Mouse (Mus musculus) lung, embryonic 16.5 days (tissue): Measurements from ENCODE around the gene Ccdc106. TPM values are rescaled to one million over a fixed set of nuclear protein-coding genes. Genes with fewer than 3 reads are reported as not detected.
A peak's percentile ranks its signal among the peaks of the same experiment; 100 is the strongest.

Source experiments
- ATAC-seq: fragments of 200-750 bp; cut with Nextera tagmentation; 2 replicates; pipeline ENCODE4 v1.8.0; 2017; ENCODE audit warnings: low read depth, mild to moderate bottlenecking, moderate library complexity
- H3K27ac ChIP-seq: fragments of 300-500 bp; sonication (generic); 2 replicates; pipeline ENCODE4 v1.5.1; 2014; ENCODE audit warnings: mild to moderate bottlenecking, control low read depth, low read length
- H3K27me3 ChIP-seq: fragments of 300-500 bp; sonication (generic); 2 replicates; pipeline ENCODE4 v1.6.1; 2014; ENCODE audit warnings: low read depth, low read length, mixed read lengths; ENCODE audit not compliant: control insufficient read depth, insufficient read depth
- H3K36me3 ChIP-seq: fragments of 300-500 bp; sonication (generic); 2 replicates; pipeline ENCODE4 v1.6.1; 2014; ENCODE audit warnings: low read length; ENCODE audit not compliant: control insufficient read depth, insufficient read depth
- H3K4me1 ChIP-seq: fragments of 300-500 bp; sonication (generic); replicated peaks from 2 replicates; pipeline ENCODE4 v1.6.1; 2014; ENCODE audit warnings: low read length, mixed read lengths; ENCODE audit not compliant: control insufficient read depth, insufficient read depth
- H3K4me2 ChIP-seq: fragments of 300-500 bp; sonication (generic); 2 replicates; pipeline ENCODE4 v1.6.1; 2014; ENCODE audit warnings: low read depth, low read length, control low read depth
- H3K4me3 ChIP-seq: fragments of 300-500 bp; sonication (generic); 2 replicates; pipeline ENCODE4 v1.5.1; 2014; ENCODE audit warnings: mild to moderate bottlenecking, low read length, control low read depth
- H3K9ac ChIP-seq: fragments of 300-500 bp; sonication (generic); 2 replicates; pipeline ENCODE4 v1.6.1; 2014; ENCODE audit warnings: low read length, control low read depth
- H3K9me3 ChIP-seq: fragments of 300-500 bp; sonication (generic); 2 replicates; pipeline ENCODE4 v1.6.1; 2016; ENCODE audit warnings: low read length; ENCODE audit not compliant: control insufficient read depth
- WGBS: fragments of 180-500 bp; shearing (Covaris S2); extraction: QIAGEN DNeasy Blood & Tissue Kit; methylation state at CpG from one replicate; pipeline ENCODE4 v1.1.7; 2014; 5-methylcytosine and 5-hydroxymethylcytosine counted together
- polyA plus RNA-seq: library from polyadenylated mRNA; unstranded; fragments of >200 nt; fragmentation: Nextera tagmentation; extraction: Ambion mirVana; gene quantifications from 2 replicates; pipeline ENCODE4 v1.2.1, GENCODE M21; 2015

The Ccdc106 gene
- polyA plus RNA-seq = 5.3 and 5.5 TPM in 2 replicates

DNA sequence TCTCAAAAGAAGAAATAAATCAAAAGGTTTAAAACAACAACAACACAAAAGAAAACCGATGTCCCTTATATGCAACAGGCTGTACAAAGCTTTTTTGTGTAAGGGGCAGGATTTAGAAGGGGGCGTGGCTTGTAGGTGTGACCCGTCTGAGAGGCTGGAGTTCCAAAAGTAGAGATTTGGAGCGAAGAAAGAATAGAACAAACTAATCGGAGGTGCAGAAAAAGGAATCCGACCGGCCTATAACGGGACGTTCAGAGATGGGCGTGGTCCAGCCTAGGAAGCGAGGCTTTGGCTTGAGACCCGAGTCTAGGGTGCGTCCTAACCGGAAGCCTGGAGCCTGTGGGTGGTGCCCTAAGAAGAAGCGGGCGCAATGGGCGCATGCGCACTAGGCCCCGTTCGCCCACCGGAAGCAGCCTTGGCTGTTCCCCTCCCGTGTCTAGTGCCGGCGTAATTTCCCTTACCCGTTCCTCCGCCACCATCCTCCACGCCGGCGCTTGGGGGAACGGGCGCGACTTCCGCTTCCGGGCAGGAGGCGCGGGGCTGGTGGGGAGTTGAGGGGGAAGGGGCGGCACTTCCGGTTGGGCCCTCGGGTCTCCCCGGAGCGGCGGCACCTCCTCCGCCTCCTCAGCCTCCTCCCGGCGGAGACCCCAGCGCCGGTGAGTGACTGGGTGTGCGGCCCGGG, at the start of gene Ccdc106, which contains the start of gene Zfp865:
Gene Ccdc106, plus strand, starts transcription at position 554 of the 682 bp plus-strand sequence.
Gene Zfp865, plus strand, starts transcription at position 377 of the 682 bp plus-strand sequence.
- peak; percentile 92 for ATAC-seq
- peak within 1 kb of the TSS; percentile 97 for H3K27ac ChIP-seq
- peaks cover 20% of the 10 kb centered on the region for H3K36me3 ChIP-seq

DNA sequence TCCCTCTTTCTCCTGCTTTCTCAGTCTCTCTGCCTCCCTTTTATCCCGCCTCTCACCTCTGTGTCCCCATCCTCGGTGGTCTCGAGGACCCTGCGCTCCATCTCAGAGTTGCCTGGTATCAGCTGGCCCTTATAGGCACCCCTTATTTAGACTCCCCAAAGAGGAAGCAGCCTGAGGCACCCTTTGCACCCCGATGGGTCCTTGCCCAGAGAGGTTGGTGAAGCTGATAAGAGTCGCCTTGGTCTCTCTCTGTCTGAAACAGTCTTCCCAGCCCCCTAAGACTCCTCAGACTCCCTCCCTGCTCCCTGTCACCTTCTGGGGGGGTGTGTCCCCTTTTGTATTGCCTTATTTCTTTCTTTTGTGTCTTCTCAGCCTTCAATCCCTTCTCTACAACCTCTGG, 49.3 kb upstream of the Ccdc106 start, which contains the start of gene Sbk3:
Gene Sbk3, minus strand, starts transcription at position 101 of the 400 bp plus-strand sequence.
- Histone ChIP-seq H3K36me3 (no peaks in the 10 kb centered on the region), H3K27me3 (no peaks in the 10 kb centered on the region), H3K4me3 (no peak within 1 kb of the TSS), H3K27ac (peak within 1 kb of the TSS; percentile 76), H3K9me3 (no peaks in the 10 kb centered on the region), H3K4me1 (peaks cover 3% of the 10 kb centered on the region; the same call in 1 of the 2 replicates), H3K9ac (no peak within 1 kb of the TSS), H3K4me2 (no peak within 1 kb of the TSS)
- ATAC-seq = 0 out of 2 replicates have a peak, but pooled peaks have one; percentile 2
- 44% methylated on average over 6 of the region's 6 CpGs for WGBS

More for the DNA sequence above, at the start of gene Ccdc106, which contains the start of gene Zfp865:
- Histone ChIP-seq H3K4me1 (peaks cover 12% of the 10 kb centered on the region), H3K4me2 (peak within 1 kb of the TSS; percentile 57), H3K9me3 (no peaks in the 10 kb centered on the region), H3K27me3 (no peaks in the 10 kb centered on the region), H3K9ac (peak within 1 kb of the TSS; percentile 96), H3K4me3 (peak within 1 kb of the TSS; percentile 76)
- under 1% methylated on average over 38 of the region's 49 CpGs for whole genome bisulfite sequencing

DNA sequence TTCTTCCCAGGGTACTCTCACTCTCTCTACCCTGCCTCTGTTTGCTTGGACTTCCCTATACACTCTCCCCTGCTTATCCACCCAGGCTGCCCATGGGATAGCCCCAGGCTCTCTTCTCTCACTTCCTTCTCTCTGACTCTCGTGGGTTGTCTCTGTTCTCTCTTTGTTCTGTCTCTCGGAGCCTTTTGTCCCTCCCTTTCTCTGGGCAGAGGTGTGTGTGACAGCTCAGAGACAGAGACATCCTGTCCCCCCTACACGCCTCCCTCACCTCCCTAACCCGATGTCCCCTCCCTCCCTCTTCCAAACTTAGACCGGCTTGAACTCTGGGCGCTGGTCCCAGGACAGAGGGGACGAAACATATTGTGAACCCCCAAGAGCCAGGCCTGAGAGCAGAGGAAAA, 48.6 kb upstream of the Ccdc106 start:
- Histone ChIP-seq H3K27ac (peak overlapping the region; percentile 76), H3K9ac (no peak overlapping the region), H3K36me3 (no peaks in the 10 kb centered on the region), H3K27me3 (no peaks in the 10 kb centered on the region), H3K4me2 (no peak overlapping the region), H3K4me1 (peaks cover 3% of the 10 kb centered on the region; the same call in 1 of the 2 replicates), H3K9me3 (no peaks in the 10 kb centered on the region), H3K4me3 (no peak overlapping the region)
- 13% methylated on average over 7 of the region's 7 CpGs for WGBS
- ATAC-seq = peak; percentile 90

DNA sequence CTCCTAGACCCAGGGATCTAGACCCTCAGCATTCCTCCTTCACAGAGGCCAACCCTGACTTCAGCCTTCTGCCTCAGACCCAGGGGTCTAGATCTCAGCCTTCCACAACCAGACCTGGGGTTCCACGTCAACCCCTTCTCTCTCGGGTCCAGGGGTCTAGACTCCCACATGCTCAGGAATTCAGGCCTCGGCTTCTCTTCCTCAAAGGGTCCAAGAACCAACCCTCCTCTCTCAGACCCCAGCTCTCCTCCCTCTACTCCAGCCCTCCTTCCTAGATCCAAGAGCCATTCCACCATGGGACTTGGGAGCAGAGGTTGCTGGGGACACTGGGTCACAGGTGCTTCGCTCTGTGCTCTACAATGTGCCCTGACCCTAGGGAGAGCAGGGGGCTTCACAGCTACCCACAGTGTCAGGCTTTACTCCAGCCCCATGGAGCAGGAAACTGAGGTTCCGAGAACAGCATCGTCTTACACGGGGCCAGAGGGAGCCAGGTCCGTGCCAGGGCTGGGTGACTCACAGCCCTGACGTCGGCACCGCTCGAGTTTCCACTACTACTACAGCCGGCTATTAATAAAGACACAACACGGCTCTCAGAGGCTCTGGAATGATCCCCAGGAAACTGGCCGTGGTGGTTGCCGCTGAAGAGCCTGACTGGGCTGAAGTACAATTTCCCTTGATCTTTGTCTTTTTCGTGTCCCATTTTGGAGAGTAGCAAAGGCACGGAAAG, 47.9 kb upstream of the Ccdc106 start:
- Histone ChIP-seq H3K9ac (no peak overlapping the region), H3K4me1 (peaks cover 3% of the 10 kb centered on the region; the same call in 1 of the 2 replicates), H3K4me3 (no peak overlapping the region), H3K9me3 (no peaks in the 10 kb centered on the region), H3K27ac (peak overlapping the region; percentile 76), H3K4me2 (no peak overlapping the region), H3K27me3 (no peaks in the 10 kb centered on the region), H3K36me3 (no peaks in the 10 kb centered on the region)
- ATAC-seq = peak; percentile 32; the same call in 1 of the 2 replicates
- WGBS = 60% methylated on average over 18 of the region's 18 CpGs

DNA sequence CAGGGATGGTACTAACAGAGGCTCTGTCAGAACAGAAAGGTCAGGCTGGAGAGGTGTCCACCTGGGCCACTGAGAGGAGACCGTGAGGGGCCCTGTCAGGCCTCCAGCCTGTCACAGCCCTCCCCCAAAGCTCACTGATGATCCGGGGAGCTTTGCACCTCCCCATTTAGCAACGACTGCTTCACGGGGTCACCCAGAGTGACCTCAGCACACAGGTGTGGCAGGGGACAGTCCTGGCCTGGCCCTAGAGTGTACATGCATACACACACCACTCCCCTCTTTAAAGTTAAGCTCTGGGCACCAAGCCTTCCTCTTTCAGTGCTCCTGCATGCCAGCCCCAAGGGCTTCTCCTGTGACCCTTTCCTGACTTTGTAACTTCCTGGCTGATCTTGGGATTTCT, 44.9 kb upstream of the Ccdc106 start:
- H3K9ac ChIP-seq = no peak overlapping the region
- H3K27ac ChIP-seq = no peak overlapping the region
- H3K4me2 ChIP-seq = no peak overlapping the region
- WGBS = 39% methylated on average over 4 of the region's 4 CpGs
- no peaks in the 10 kb centered on the region for H3K27me3 ChIP-seq
- H3K9me3 ChIP-seq = no peaks in the 10 kb centered on the region
- no peaks in the 10 kb centered on the region for H3K36me3 ChIP-seq
- H3K4me3 ChIP-seq = no peak overlapping the region
- peaks cover 3% of the 10 kb centered on the region; the same call in 1 of the 2 replicates for H3K4me1 ChIP-seq
- no peak for ATAC-seq

DNA sequence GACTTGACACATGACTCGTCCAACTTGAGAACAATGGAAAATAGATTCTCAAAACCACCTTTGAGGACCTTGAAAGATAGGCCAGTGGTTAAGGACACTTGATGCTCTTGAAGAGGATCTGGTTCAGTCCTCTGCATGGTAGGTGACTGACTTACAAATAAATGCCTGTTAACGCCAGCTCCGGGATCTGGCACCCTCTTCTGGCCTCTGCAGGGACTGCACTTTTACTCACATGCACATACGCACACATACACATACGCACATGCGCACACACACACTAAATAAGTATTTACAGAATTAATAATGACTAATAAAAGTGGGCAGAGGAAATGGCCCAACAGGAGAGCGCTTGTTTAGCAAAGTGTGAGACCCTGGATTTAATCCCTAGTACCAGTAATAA, 43.5 kb upstream of the Ccdc106 start:
- H3K27ac ChIP-seq = no peak overlapping the region
- peaks cover 3% of the 10 kb centered on the region; the same call in 1 of the 2 replicates for H3K4me1 ChIP-seq
- no peak for ATAC-seq
- H3K4me3 ChIP-seq = no peak overlapping the region
- no peak overlapping the region for H3K9ac ChIP-seq
- 89% methylated on average over 7 of the region's 7 CpGs for WGBS
- H3K27me3 ChIP-seq = no peaks in the 10 kb centered on the region
- no peaks in the 10 kb centered on the region for H3K36me3 ChIP-seq
- no peaks in the 10 kb centered on the region for H3K9me3 ChIP-seq
- H3K4me2 ChIP-seq = no peak overlapping the region

DNA sequence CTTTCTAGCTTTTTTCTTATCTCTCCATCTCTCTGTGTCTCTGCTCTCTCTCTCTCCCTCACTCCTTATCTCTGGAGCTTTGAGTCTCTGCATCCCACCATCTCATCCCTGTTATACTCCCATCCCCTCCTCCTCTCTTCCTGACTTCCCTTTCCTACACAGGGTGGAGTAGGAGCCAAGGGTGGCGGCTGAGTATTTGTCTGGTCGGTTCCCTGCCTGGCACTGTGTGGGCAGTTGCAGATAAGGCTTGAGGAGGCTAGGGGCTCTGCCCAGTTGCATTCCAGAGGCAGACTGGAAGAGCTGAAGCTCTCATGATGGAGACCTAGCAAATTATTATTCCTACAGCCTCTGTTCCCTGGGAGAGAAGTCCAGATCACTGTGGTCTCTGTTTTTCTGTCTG, 32.1 kb upstream of the Ccdc106 start:
- 17% methylated on average over 2 of the region's 2 CpGs for WGBS
- H3K4me1 ChIP-seq = no peaks in the 10 kb centered on the region
- H3K9me3 ChIP-seq = no peaks in the 10 kb centered on the region
- ATAC-seq = 0 out of 2 replicates have a peak, but pooled peaks have one; percentile 45
- H3K4me3 ChIP-seq = no peak overlapping the region
- no peak overlapping the region for H3K9ac ChIP-seq
- no peak overlapping the region for H3K4me2 ChIP-seq
- no peak overlapping the region for H3K27ac ChIP-seq
- H3K27me3 ChIP-seq = no peaks in the 10 kb centered on the region
- peaks cover 13% of the 10 kb centered on the region for H3K36me3 ChIP-seq

DNA sequence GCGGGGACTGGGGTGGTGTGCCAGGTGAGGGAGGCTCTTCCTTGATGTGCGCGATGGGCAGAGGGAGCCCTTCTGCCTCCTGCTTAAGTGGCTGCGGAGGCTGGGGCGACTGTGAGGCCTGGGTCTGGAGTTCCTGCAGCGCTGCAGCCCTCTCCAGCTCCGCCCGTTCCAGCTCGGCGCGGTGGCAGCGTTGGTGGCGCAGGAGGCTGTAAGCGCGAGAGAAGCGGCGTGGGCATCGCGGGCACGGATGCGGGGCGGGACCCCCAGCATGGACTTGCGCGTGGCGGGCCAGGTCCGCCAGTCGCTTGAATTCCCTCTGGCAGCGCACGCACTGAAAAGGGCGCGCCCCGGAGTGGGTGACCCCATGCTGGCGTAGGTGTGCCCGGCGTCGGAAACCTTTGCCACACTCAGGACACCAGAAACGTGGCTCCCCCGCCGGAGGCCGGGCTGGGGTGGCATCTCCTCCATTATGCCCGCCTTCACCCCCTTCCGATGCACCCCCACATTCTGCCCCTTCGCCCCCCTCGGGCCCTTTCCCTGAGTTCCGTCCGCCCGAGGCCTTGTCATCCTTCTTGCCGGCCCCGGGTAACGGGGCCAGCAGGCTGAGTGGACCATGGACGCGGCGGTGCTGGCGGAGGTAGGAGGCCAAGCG, 26.9 kb upstream of the Ccdc106 start:
- Histone ChIP-seq H3K27ac (no peak overlapping the region), H3K36me3 (peaks cover 21% of the 10 kb centered on the region), H3K4me1 (peaks cover 16% of the 10 kb centered on the region; the same call in 1 of the 2 replicates), H3K9ac (no peak overlapping the region), H3K9me3 (0 out of 2 replicates have a peak, but pooled peaks cover 2% of the 10 kb centered on the region), H3K4me3 (no peak overlapping the region), H3K27me3 (no peaks in the 10 kb centered on the region; the same call in 1 of the 2 replicates), H3K4me2 (no peak overlapping the region)
- no peak for ATAC-seq
- WGBS = 56% methylated on average over 55 of the region's 55 CpGs
